Mouse (Mus musculus) heart, embryonic 16.5 days (tissue): ENCODE results near the gene 4933434E20Rik. TPM values are rescaled to one million over a fixed set of nuclear protein-coding genes. Genes with fewer than 3 reads are reported as not detected.

Experiments used
- ATAC-seq: fragments of 200-750 bp; cut with Nextera tagmentation; replicated peaks from 2 replicates; pipeline ENCODE4 v1.8.0; 2017; ENCODE audit warnings: moderate number of reproducible peaks; ENCODE audit not compliant: insufficient read depth, low FRiP score; ENCODE audit errors: extremely low read depth
- H3K27ac ChIP-seq: fragments of 300-500 bp; sonication (generic); 2 replicates; pipeline ENCODE4 v1.5.1; 2014; ENCODE audit warnings: mild to moderate bottlenecking, low read length, control low read depth, moderate library complexity
- H3K27me3 ChIP-seq: fragments of 300-500 bp; sonication (generic); 2 replicates; pipeline ENCODE4 v1.6.1; 2014; ENCODE audit warnings: low read length, mixed read lengths; ENCODE audit not compliant: control insufficient read depth, insufficient read depth
- H3K36me3 ChIP-seq: fragments of 300-500 bp; sonication (generic); 2 replicates; pipeline ENCODE4 v1.6.1; 2014; ENCODE audit not compliant: control insufficient read depth, insufficient read depth
- H3K4me1 ChIP-seq: fragments of 300-500 bp; sonication (generic); 2 replicates; pipeline ENCODE4 v1.6.1; 2014; ENCODE audit warnings: low read length, mixed read lengths; ENCODE audit not compliant: control insufficient read depth, insufficient read depth
- H3K4me2 ChIP-seq: fragments of 300-500 bp; sonication (generic); 2 replicates; pipeline ENCODE4 v1.6.1; 2014; ENCODE audit warnings: low read depth, mild to moderate bottlenecking, control low read depth, low read length
- H3K4me3 ChIP-seq: fragments of 300-500 bp; sonication (generic); 2 replicates; pipeline ENCODE4 v1.5.1; 2014; ENCODE audit warnings: mild to moderate bottlenecking, control low read depth, low read length
- H3K9ac ChIP-seq: fragments of 300-500 bp; sonication (generic); 2 replicates; pipeline ENCODE4 v1.6.1; 2014; ENCODE audit warnings: low read length, control low read depth
- H3K9me3 ChIP-seq: fragments of 300-500 bp; sonication (generic); replicated peaks from 2 replicates; pipeline ENCODE4 v1.6.1; 2016; ENCODE audit warnings: low read length; ENCODE audit not compliant: control insufficient read depth
- WGBS: fragments of 180-500 bp; shearing (Covaris S2); extraction: QIAGEN DNeasy Blood & Tissue Kit; methylation state at CpG from one replicate; pipeline ENCODE4 v1.1.7; 2014; 5-methylcytosine and 5-hydroxymethylcytosine counted together
- polyA plus RNA-seq: library from polyadenylated mRNA; unstranded; fragments of >200 nt; fragmentation: Nextera tagmentation; extraction: Ambion mirVana; gene quantifications from 2 replicates; pipeline ENCODE4 v1.2.1, GENCODE M21; 2015

Gene 4933434E20Rik
- polyA plus RNA-seq, 1 experiment from 2014 or later = 151 TPM

GRCm38 (mm10) chr3:90061549-90061948 lies 10.1 kb downstream of the 4933434E20Rik start:
- 89% methylated on average over 6 of the region's 6 CpGs for WGBS
- H3K36me3 ChIP-seq = peaks cover 31% of the 10 kb centered on the region

GRCm38 (mm10) chr3:90062539-90062938 lies 11.1 kb downstream of the 4933434E20Rik start:
- peaks cover 29% of the 10 kb centered on the region for H3K36me3 ChIP-seq

More at GRCm38 (mm10) chr3:90061549-90061948, 10.1 kb downstream of the 4933434E20Rik start:
- no peaks in the 10 kb centered on the region for H3K4me1 ChIP-seq
- no peak overlapping the region for H3K4me2 ChIP-seq
- H3K27me3 ChIP-seq = no peaks in the 10 kb centered on the region
- H3K27ac ChIP-seq = no peak overlapping the region
- H3K9me3 ChIP-seq = no peaks in the 10 kb centered on the region
- no peak overlapping the region for H3K9ac ChIP-seq
- no peak for ATAC-seq
- no peak overlapping the region for H3K4me3 ChIP-seq

GRCm38 (mm10) chr3:90064383-90064782 lies 12.9 kb downstream of the 4933434E20Rik start:
- Histone ChIP-seq H3K4me1 (no peaks in the 10 kb centered on the region), H3K4me2 (no peak overlapping the region), H3K27me3 (no peaks in the 10 kb centered on the region), H3K9me3 (no peaks in the 10 kb centered on the region), H3K36me3 (peaks cover 24% of the 10 kb centered on the region), H3K27ac (no peak overlapping the region), H3K9ac (no peak overlapping the region), H3K4me3 (no peak overlapping the region)
- WGBS = 74% methylated on average over 3 of the region's 3 CpGs
- ATAC-seq = no peak

More at GRCm38 (mm10) chr3:90062539-90062938, 11.1 kb downstream of the 4933434E20Rik start:
- ATAC-seq = no peak
- H3K27me3 ChIP-seq = no peaks in the 10 kb centered on the region
- H3K4me2 ChIP-seq = no peak overlapping the region
- no peak overlapping the region for H3K27ac ChIP-seq
- H3K9me3 ChIP-seq = no peaks in the 10 kb centered on the region
- H3K9ac ChIP-seq = no peak overlapping the region
- 51% methylated on average over 2 of the region's 2 CpGs for WGBS
- no peak overlapping the region for H3K4me3 ChIP-seq
- H3K4me1 ChIP-seq = no peaks in the 10 kb centered on the region

GRCm38 (mm10) chr3:90065553-90065952 lies 14.1 kb downstream of the 4933434E20Rik start:
- no peaks in the 10 kb centered on the region for H3K4me1 ChIP-seq

GRCm38 (mm10) chr3:90067851-90068250 lies 16.4 kb downstream of the 4933434E20Rik start:
- ATAC-seq = no peak
- 85% methylated on average over 4 of the region's 4 CpGs for WGBS
- Histone ChIP-seq H3K4me2 (no peak overlapping the region), H3K4me1 (no peaks in the 10 kb centered on the region), H3K27me3 (no peaks in the 10 kb centered on the region), H3K36me3 (peaks cover 7% of the 10 kb centered on the region), H3K9ac (no peak overlapping the region), H3K9me3 (no peaks in the 10 kb centered on the region), H3K27ac (no peak overlapping the region), H3K4me3 (no peak overlapping the region)

More at GRCm38 (mm10) chr3:90065553-90065952, 14.1 kb downstream of the 4933434E20Rik start:
- no peak for ATAC-seq
- Histone ChIP-seq H3K9me3 (no peaks in the 10 kb centered on the region), H3K27me3 (no peaks in the 10 kb centered on the region), H3K9ac (no peak overlapping the region), H3K36me3 (peaks cover 18% of the 10 kb centered on the region), H3K4me2 (no peak overlapping the region), H3K4me3 (no peak overlapping the region), H3K27ac (no peak overlapping the region)
- 51% methylated on average over 3 of the region's 3 CpGs for WGBS

DNA sequence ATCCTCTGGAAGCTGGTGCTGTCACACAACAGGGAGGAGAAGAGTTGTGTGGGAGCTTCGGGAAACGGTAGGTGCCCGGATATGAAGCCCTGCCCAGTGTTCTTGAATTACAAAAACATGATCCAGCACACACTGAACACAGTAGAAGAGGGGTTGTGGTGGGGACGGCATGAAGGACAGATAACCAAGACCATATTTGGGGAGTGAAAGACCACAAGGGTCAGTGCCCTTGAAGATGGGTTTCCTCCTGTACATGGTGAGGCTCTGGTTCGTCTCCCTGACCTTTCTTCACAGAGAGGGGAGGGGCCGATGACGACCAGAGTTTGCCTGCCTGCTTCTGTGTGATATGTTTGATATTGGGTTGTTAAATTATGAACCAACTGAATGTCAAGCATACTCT lies 18.3 kb downstream of the 4933434E20Rik start:
- 62% methylated on average over 7 of the region's 7 CpGs for WGBS
- no peaks in the 10 kb centered on the region for H3K4me1 ChIP-seq
- H3K27ac ChIP-seq = no peak overlapping the region
- H3K36me3 ChIP-seq = no peaks in the 10 kb centered on the region
- no peak overlapping the region for H3K9ac ChIP-seq
- no peak for ATAC-seq
- H3K4me3 ChIP-seq = no peak overlapping the region
- no peak overlapping the region for H3K4me2 ChIP-seq
- H3K27me3 ChIP-seq = no peaks in the 10 kb centered on the region
- no peaks in the 10 kb centered on the region for H3K9me3 ChIP-seq

DNA sequence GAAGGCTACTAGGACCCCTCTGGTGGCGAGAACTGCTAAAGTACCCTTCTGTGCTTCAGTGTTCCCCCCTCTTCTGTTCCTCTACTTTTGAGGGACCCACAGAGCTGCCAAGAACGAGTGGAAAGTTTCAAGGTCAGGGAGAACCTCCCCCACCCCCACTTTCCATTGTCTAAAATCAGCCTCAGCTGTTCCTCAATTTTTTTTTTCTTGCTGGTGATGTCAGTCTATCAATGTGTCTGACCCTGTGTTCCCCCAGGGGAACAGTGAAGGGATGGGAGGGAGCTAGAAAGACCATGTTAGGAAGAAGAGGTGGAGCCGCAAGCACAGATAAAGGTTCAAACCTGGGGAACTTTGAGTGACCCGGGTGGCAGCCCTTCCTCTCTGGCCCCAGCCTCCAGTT lies 20.9 kb downstream of the 4933434E20Rik start, which contains the start of gene Tpm3:
Gene Tpm3 (plus strand): TSS at position 356 of the 400 bp plus-strand sequence.
- no peak within 1 kb of the TSS for H3K4me2 ChIP-seq
- peaks cover 4% of the 10 kb centered on the region; the same call in 1 of the 2 replicates for H3K4me1 ChIP-seq
- WGBS = 56% methylated on average over 4 of the region's 4 CpGs
- no peaks in the 10 kb centered on the region for H3K36me3 ChIP-seq
- no peak within 1 kb of the TSS for H3K4me3 ChIP-seq
- no peaks in the 10 kb centered on the region for H3K27me3 ChIP-seq
- ATAC-seq = no peak
- H3K27ac ChIP-seq = no peak within 1 kb of the TSS
- H3K9ac ChIP-seq = no peak within 1 kb of the TSS
- H3K9me3 ChIP-seq = no peaks in the 10 kb centered on the region

- peaks cover 24% of the 10 kb centered on the region for H3K4me1 ChIP-seq
- H3K4me2 ChIP-seq = peak overlapping the region; percentile 41
- ATAC-seq = no peak
- H3K9ac ChIP-seq = no peak overlapping the region
- no peak overlapping the region for H3K4me3 ChIP-seq
- no peaks in the 10 kb centered on the region for H3K27me3 ChIP-seq
- H3K9me3 ChIP-seq = no peaks in the 10 kb centered on the region
- WGBS = 17% methylated on average over 5 of the region's 5 CpGs
- no peaks in the 10 kb centered on the region for H3K36me3 ChIP-seq
- H3K27ac ChIP-seq = no peak overlapping the region
Observed at GRCm38 (mm10) chr3:90076921-90077716, 25.7 kb downstream of the 4933434E20Rik start.

- Histone ChIP-seq H3K27ac (no peak overlapping the region), H3K4me2 (no peak overlapping the region), H3K9me3 (no peaks in the 10 kb centered on the region), H3K9ac (no peak overlapping the region), H3K27me3 (no peaks in the 10 kb centered on the region), H3K4me1 (peaks cover 35% of the 10 kb centered on the region), H3K36me3 (no peaks in the 10 kb centered on the region), H3K4me3 (no peak overlapping the region)
- no peak for ATAC-seq
- WGBS = 46% methylated on average over 5 of the region's 5 CpGs
Observed at GRCm38 (mm10) chr3:90078224-90078623, 26.8 kb downstream of the 4933434E20Rik start.
